Mouse (Mus musculus) lung, postnatal 0 days (tissue): ENCODE measurements at regions not wholly inside any gene's neighbourhood (a gene's known extent, or its start where the extent isn't known, plus 50 kb on each side); places are given as distances from the start of the nearest gene placed in this dataset.

ENCODE experiments used
- CTCF ChIP-seq: IDR thresholded peaks from 2 replicates; pipeline ENCODE4 v1.5.1; 2016; ENCODE audit warnings: antibody characterized with exemption, mild to moderate bottlenecking
- EP300 ChIP-seq: IDR thresholded peaks from 2 replicates; pipeline ENCODE4 v1.6.1; 2016; ENCODE audit warnings: antibody characterized with exemption, mild to moderate bottlenecking, control low read depth

DNA sequence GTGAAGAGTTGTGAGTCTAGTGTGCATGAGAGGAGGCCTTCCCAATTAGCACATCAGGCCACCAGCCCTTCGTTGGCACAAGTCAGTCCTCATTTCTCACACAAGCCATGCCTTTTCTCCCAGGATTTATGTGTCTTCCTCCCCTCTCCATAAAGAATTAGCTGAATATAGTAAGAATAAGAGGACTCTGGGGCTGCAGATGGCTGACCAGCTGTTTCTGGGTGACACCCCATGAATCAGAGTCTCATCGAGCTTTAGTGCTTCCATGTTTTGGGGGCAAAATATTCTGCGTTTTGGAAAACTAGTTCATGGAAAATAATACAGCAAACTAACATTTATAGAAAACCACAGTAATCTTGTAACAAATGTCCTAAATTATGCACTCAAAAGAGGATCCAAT is 393.2 kb upstream of the Mef2c start:
- TF ChIP-seq CTCF (no peak), EP300 (no peak)
